Mouse (Mus musculus) testis, postnatal 14 days (tissue): ENCODE data around the gene Gm20388.
A peak's percentile ranks its signal among the peaks of the same experiment; 100 is the strongest.

Source experiments
- DNase-seq: peaks from one replicate; pipeline ENCODE4 v3.0.0; 2021; ENCODE audit warnings: low spot score

Gm20388 gene

DNA sequence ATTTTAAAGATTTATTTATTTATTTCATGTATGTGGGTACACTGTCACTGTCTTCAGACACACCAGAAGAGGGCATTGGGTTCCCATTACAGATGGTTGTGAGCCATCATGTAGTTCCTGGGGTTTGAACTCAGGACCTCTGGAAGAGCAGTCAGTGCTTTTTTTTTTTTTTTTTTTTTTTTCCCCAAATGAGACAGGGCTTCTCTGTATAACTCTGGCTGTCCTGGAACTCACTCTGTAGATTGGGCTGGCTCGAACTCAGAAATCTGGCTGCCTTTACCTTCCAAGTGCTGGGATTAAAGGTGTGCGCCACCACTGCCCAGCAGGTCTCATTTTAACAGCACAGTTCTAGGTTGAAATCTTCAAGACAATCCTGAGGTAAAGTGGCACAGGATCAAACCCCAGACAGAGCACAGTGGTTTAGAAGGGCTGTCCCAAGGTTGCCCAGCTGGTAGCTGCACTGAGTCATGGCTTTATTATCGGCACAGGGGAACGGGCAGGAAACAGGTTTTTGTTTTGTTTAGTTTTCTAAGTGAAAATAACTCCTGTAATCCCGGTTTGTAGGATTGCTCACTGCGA is 2038.7 kb downstream of the Gm20388 start, which contains the start of gene Banp:
TSS of gene Banp (plus strand) at position 529 of the 579 bp plus-strand sequence.
- no peak for DNase-seq

- peak; percentile 99 for DNase-seq
Measured at GRCm38 (mm10) chr8:121949941-121950748, 2039.5 kb downstream of the Gm20388 start.

DNA sequence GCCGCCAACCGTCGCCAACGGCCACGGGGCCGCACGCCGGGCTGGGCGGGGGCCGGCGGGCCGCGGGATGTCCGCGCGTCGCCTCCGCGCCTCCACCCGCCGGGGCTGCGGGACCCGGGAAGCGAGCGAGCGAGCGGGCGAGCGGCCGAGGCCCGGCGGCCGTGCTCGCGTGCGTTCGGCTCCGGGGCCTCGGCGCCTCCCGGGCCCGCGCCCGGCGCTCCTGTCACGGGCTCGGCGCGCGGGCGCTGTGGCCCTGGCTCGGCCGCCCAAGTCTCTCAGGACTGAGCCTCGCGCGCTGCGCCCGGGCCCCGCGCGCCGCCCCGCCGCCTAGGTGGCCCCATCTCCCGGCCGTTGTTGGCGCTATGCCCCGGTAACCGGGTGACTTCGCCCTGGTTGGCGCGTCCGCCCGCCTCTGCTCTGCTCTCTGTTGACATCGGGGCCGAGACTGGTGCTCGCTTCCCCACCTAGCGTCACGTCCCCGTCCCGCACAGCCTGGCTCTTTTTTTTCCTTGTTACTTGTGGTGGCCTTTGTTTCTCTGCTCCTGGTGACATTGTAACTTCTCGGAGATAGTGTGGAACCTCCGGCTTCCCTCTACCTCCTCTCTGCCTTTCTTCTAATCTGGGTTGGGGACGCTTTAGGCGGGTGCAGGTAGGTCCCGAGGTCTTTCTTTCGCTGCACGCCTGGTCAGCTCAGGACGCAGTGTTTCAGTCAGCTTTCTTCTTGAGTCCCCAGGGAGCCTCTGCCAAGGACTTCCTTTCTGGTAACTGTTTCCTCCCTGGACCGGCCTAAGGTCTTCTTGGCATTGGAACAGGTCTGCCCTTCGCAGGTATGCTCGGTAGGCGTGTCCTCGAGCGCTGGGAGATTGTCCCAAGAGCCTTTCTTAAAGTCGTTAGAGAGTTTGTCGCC is 2040.4 kb downstream of the Gm20388 start:
- DNase-seq: peak; percentile 82

DNA sequence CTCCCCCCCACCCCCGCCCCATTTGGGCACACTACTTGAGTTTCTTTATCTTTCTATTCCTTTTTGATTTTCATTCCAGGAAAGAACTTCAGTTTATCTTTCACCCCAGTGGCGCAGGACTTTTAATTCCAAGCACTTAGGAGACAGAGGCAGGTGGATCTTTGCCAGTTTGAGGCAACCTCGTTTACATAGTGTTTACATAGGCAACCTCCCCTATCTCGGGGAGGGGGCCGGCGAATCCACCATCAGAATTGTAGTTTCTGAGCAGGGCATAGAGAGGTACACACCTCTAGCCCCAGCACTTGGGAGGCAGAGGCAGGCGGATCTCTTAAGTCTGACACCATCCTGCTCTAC is 2041.0 kb downstream of the Gm20388 start:
- peak; percentile 52 for DNase-seq

DNA sequence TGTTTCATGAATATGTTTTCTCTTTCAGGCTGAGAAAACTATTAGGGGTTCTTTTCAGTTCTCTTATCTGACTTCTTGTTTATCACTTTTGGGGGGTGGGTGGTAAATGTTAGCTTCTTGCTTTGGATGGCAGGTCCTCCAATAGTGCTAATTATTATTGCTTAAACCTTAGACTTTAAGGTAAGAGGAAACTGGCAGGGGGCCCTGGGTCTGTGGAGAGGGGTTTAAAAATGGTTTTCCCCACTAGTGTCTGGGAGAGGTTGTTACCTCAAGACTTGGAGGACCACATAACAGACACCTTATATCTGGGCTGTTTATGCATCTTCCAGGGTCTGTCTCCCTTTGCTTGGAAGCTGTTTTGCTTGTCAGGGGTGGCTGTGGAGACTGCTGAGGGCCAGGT is 2041.5 kb downstream of the Gm20388 start:
- DNase-seq: no peak

DNA sequence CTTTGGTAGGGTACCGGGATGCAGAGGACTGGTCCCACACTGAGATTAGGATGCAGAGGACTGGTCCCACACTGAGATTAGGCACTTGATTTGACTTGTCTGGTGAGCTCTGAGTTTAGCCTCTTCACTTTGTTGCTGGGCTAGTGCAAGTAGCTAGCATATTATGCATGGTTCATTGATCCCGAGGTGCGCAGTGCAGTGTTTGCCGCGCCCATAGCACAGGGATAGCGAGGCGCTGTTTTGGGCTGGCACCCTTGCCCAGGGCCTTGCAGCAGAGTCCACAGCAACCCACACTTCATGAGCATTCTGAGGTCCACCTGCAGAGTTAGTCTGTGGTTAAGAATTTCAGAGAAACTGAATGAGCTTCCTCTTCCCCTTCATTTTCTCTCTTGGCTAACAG is 2042.2 kb downstream of the Gm20388 start:
- DNase-seq: no peak

GRCm38 (mm10) chr8:121953821-121954545 is 2043.3 kb downstream of the Gm20388 start:
- DNase-seq: no peak

DNA sequence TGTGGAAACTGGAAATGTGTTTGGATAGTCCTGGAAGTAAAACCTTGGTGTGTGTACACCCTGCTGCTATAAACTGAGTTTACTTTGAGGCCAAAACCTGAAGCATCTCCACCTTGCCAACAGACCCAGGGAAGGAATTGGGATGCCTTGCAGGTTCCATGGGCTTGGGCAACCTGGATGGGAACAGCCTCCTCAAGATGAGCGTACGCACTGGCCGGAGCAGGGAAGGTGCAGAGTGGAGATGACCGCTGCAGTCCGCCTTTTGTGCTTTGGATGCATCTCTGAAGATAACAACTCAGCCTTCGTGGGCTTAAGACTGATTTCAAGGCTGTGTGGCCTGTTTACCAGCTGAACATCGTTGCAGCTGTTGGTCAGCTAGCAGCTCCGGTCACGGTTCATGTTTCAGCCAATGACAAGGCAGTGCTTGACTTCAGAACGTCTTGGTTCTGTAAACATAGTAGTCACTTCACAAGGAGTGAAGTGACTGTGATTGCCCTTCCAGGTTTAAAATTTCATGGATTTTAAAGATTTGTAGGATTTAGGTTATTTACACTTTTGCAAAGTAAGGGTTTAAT is 2044.4 kb downstream of the Gm20388 start:
- DNase-seq: no peak

- no peak for DNase-seq
Measured at GRCm38 (mm10) chr8:121955825-121956500, 2045.3 kb downstream of the Gm20388 start.

GRCm38 (mm10) chr8:121958395-121958794 is 2047.8 kb downstream of the Gm20388 start:
- DNase-seq: no peak

DNA sequence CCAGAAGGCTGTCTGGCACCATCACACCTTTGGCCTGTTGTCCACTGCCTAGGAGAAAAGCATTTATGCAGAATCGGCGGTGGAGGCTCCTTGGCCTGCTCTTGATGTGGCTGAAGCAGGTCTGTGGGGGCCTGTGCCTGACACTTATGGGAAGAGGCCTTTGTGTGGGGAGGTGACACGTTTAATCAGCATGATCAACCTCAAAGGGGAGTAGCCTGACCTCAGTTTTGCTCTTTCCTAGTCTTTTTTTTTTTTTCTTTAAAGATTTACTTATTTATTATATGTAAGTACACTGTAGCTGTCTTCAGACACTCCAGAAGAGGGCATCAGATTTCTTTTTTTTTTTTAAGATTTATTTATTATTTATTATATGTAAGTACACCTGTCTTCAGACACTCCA is 2052.3 kb downstream of the Gm20388 start:
- no peak for DNase-seq

DNA sequence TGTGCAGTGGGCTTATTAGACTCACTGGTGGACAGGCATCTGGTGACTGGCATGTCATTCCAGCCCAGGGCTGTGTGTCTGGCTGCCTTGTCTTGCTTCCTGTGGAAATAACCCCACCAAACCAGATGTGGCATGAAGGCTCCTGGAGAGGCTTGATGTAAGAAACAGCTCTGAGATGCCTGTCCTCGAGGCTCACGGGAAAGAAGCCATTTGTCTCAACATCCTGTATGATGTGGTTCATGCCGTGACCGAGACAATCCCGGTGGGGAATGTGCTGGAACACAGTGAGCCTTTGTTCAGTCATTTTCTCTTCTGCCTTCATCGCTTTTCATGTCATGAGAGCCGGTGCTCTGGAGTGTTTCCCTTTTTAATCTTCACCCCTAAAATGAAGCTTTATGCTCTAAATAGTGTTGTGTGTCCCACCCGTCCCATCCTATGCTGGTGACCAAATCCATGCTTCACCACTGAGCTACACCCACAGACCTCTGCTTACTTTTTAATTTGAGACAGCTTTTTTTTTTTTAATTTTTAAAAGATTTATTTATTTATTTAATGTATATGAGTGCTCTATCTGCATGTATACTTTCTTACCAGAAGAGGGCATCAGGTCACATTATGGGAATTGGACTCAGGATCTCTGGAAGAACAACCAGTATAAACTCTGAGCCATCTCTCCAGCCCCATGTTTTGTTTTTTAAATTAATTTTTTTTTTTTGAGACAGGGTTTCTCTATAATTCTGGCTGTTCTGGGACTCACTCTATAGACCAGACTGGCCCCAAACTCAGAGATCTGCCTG is 2054.3 kb downstream of the Gm20388 start:
- no peak for DNase-seq

GRCm38 (mm10) chr8:121966110-121966509 is 2055.5 kb downstream of the Gm20388 start:
- DNase-seq: no peak

DNA sequence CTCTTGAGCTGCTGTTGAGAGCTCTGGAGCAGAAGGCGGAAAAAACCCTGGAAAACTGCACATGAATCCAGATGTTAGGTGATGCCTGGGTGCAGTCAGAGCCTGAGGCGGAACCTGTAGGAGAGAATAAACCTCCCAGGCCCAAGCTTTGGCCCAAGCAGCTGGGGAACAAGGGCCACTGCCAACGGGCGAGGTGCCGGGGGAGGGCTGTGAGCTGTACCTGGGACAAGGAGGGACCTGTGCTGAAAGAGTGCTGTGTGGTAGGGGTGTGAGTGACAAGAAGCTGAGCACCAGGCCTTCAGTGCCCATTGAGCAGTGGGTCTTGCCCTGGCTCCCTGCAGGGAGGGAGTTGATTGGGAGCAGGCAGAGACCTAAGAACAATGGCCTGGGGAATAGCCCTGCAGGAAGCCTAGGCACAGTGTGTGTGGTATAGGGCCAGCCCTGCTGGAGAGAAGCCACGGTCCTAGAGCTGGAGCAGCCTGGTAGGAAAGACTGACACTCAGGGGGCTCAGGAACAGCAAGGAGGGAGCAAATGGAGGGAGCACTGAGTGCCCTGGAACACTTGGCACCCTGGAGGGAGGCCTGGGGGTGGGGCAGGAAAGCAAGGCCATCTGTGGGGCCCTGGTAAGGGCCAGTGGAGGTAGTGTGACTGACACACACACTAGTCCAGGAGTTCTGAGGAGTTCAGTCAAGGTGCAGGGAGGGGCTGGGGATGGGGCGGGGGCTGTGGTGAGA is 2056.2 kb downstream of the Gm20388 start:
- no peak for DNase-seq

- no peak for DNase-seq
Measured at GRCm38 (mm10) chr8:121967977-121968376, 2057.3 kb downstream of the Gm20388 start.

- no peak for DNase-seq
Measured at GRCm38 (mm10) chr8:121968542-121968941, 2057.9 kb downstream of the Gm20388 start.

DNA sequence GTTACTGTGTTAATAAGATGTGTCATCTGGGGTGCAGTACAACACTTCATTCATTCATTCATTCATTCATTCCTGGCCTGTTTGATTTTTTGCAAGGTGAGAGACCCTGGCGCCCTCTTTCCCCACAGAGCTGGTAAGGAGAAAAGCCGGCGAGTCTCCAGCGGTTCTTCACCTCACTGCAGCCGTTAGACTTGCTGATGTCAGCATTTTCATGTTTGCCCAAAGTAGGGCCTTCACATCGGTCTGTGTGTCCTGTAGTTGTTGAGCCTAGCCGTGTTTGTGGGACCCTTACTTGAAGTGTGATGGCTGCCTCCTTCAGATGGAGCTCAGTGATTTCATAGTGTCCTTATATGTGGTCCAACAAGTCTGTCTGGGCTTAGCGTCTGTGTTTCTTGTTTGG is 2059.6 kb downstream of the Gm20388 start:
- no peak for DNase-seq

DNA sequence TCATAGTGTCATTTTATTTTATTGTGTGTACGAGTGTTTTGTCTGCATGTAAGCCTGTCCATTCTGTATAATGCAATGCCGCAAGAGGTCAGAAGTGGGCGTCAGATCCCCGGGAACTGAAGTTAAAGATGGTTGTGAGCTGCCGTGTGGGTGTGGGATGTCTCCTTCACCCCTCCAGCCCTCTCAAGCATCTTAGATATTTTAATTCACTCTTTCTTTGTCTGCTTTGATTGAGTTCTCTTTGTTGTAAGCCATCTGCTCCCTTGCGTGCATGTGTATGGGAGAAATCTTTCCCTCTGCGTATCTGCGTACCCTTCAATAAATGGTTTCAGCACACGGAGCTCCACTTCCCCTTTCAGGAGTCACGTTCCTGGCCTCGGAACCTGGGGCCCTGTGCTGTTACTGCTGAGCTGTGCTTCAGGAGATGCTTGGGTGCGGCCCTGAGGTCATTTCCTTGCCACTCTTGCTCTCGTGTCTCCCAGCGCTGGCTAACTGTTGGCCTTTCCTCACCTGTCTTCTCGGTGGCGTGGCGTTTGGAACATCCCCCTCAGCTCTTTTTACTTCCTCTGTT is 2060.9 kb downstream of the Gm20388 start:
- no peak for DNase-seq

DNA sequence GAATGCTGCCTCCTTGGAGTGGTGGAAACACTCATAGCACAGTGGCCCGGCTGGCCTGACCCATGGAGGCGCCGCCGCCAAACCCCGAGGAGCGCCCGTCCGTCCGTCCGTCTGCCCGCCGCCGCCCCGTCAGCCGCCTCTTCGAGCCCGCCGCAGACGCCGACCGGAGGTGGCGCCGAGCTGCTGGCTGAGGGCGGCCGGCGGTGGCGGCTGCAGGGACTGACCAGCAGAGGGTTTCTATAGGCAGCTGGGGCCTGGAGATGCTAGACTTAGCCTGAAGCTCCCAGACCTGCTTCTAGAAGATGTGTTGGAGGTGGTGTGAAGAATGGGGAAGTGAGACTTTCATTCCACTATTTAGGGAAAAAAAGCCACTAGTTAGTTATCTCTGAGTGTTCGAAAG is 2063.3 kb downstream of the Gm20388 start:
- DNase-seq: no peak
